Mouse (Mus musculus): ENCODE data around the gene Setd1b.

DNA sequence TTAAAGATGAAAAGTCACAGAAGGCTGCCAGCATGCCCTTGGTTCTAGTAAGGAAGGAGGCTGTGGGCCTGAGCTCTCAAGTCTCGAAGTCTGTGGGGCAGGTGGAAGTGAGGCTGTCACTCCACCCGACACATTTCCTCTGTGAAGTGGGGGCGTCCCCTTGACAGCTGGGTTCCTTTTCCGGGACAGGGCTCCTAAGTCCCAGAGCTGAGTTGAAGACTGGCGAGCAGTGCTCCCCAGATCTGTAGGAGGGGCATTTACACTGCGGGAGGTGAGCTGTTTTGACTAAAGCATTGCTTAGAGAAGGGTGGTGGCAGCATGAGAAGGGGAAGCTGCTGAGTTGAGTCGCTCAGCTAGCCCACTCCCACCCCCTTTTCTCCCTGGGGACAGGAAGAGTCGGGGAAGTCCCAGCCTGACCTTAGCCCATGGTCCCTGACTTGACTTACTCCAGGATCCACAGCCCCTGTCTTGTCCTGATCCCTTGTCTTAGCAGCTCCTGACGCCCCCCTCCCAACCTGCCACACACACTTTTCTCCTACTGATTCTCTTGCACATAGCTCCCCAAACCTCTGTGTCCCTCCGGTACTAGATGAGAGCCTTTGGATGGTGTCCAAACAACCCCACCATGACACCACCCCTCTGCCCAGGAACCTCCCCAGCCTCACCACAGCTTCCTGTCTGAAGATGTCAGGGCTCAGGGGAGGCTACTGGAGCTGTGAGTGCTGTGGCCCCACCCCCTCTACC is 13.4 kb upstream of the Setd1b start:
- TF ChIP-seq TAL1 (IDR thresholded peaks at IDR 0.05; ENCODE audit: low read length) = no peak
- TF ChIP-seq GATA1 (IDR thresholded peaks at IDR 0.05; ENCODE audit: low read length) = no peak

Data from erythroblast, embryonic 14.5 days (primary cell).